Mouse (Mus musculus) kidney, adult 18-20 months (tissue): ENCODE data around the gene Gm16368.
"Not testable (repeated sequence)": the region's sequence is repeated elsewhere in the genome, so short reads cannot be mapped to it uniquely, and the experiment has no call there.

ENCODE experiments used
- DNase-seq: peaks from one replicate; pipeline ENCODE4 v3.0.0; 2021

Gene Gm16368

GRCm38 (mm10) chr12:88083397-88083796 lies at the start of gene Gm16368:
Gene Gm16368 (plus strand): TSS chr12:88083697.
- DNase-seq, result not testable (repeated sequence)

GRCm38 (mm10) chr12:88039062-88039461 lies 44.4 kb upstream of the Gm16368 start:
- DNase-seq, result not testable (repeated sequence)

- not testable (repeated sequence) for DNase-seq
Observed at GRCm38 (mm10) chr12:88039703-88040102, 43.8 kb upstream of the Gm16368 start.

GRCm38 (mm10) chr12:88045226-88045625 lies 38.3 kb upstream of the Gm16368 start:
- DNase-seq, result not testable (repeated sequence)
